13 mouse cellular contexts compared by ENCODE assay signal in the genomic region with DNA sequence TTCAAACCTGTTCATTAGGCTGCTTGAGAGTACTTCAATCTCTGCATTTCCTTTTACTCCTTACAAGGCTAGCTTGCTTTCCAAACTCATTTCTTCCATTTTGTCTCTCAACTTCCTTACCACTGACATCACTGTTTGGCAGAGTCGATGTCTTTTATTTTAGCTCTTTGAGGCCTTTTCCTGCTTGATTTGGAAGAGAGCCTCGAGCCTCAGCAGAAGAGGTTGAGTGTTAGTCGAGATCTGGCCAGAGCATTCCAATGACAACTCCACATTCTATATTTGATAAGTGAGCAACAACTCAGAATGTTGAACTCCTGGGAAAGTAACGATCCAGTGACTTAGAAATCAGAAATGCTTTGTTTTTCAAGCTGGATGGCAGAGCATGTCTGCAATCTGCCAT. TPM values are rescaled to one million over a fixed set of nuclear protein-coding genes. Genes with fewer than 3 reads are reported as not detected.
DNase-seq lines count a peak whose midpoint lies in the region; ATAC-seq and TF ChIP-seq lines count a peak whose summit lies in the region.
"Had no signal": no experiment of that assay in that cellular context is flagged by ENCODE, and none has a peak within 500 bp of the region (broad histone marks: within the 10 kb centered on the region; RNA-seq: fewer than 3 reads in every experiment).

No protein-coding gene starts in this region.

- no peaks in the 10 kb centered on the region for H3K36me3 ChIP-seq in lung, embryonic 14.5 days (ENCODE audit: insufficient read depth)
- H3K36me3 ChIP-seq in heart, embryonic 16.5 days (ENCODE audit: control insufficient read depth, insufficient read depth) = no peaks in the 10 kb centered on the region
- H3K36me3 ChIP-seq: embryonic facial prominence, embryonic 12.5 days; G1E; midbrain, embryonic 12.5 days had no signal

- ATAC-seq in lung, embryonic 14.5 days (ENCODE audit: insufficient read depth) = no peak
- ATAC-seq in heart, embryonic 16.5 days (replicated peaks; ENCODE audit: extremely low read depth, insufficient read depth, low FRiP score) = peak; percentile 74

- 16% methylated on average over 4 of the region's 4 CpGs for WGBS in lung, embryonic 14.5 days
- WGBS in lung, adult 2 months = 13% methylated on average over 4 of the region's 4 CpGs
- 12% methylated on average over 4 of the region's 4 CpGs for WGBS in heart, embryonic 16.5 days

- no peak for TF ChIP-seq CTCF in lung, embryonic 14.5 days (IDR thresholded peaks at IDR 0.05; ENCODE audit: low read depth)
- TF ChIP-seq CTCF in lung, adult 2 months (IDR thresholded peaks at IDR 0.05; ENCODE audit: insufficient read depth, low read length) = no peak

- DNase-seq in lung, embryonic 14.5 days = peak; percentile 67
- DNase-seq in lung, adult 2 months = no peak
- DNase-seq in fibroblast of lung, adult 2 months (ENCODE audit: low read depth) = peak; percentile 88
- DNase-seq in lung, postnatal 25 days (ENCODE audit: low spot score) = peak; percentile 53
- no peak for DNase-seq in right cerebral cortex, postnatal 10 days (ENCODE audit: low spot score in 2 of 2)
- no peak for DNase-seq in ovary, postnatal 14 days (ENCODE audit: low spot score)
- DNase-seq: adrenal gland, adult 2 months; thymus, postnatal 25 days had no signal

- no peaks in the 10 kb centered on the region for H3K9me3 ChIP-seq in lung, embryonic 14.5 days (ENCODE audit: low read depth, low read length)
- no peaks in the 10 kb centered on the region for H3K9me3 ChIP-seq in heart, embryonic 16.5 days (replicated peaks; ENCODE audit: control insufficient read depth, low read length)
- H3K9me3 ChIP-seq: embryonic facial prominence, embryonic 12.5 days; midbrain, embryonic 12.5 days had no signal

- peak overlapping the region; percentile 80 for H3K27ac ChIP-seq in lung, embryonic 14.5 days (ENCODE audit: low read depth)
- H3K27ac ChIP-seq in heart, embryonic 16.5 days (ENCODE audit: low read length) = peak overlapping the region; percentile 92
- H3K27ac ChIP-seq: embryonic facial prominence, embryonic 12.5 days; midbrain, embryonic 12.5 days had no signal

- H3K4me2 ChIP-seq in lung, embryonic 14.5 days = no peak overlapping the region
- H3K4me2 ChIP-seq in heart, embryonic 16.5 days (ENCODE audit: low read depth, low read length) = no peak overlapping the region
- H3K4me2 ChIP-seq: embryonic facial prominence, embryonic 12.5 days; liver, embryonic 11.5 days; midbrain, embryonic 12.5 days had no signal

- no peak for TF ChIP-seq POLR2A in lung, adult 2 months (IDR thresholded peaks at IDR 0.05; ENCODE audit: borderline replicate concordance, extremely low read depth, low read depth, low read length)

- no peaks in the 10 kb centered on the region for H3K27me3 ChIP-seq in lung, embryonic 14.5 days (ENCODE audit: insufficient read depth, low read length)
- no peaks in the 10 kb centered on the region for H3K27me3 ChIP-seq in heart, embryonic 16.5 days (ENCODE audit: control insufficient read depth, insufficient read depth, low read length)
- H3K27me3 ChIP-seq: embryonic facial prominence, embryonic 12.5 days; midbrain, embryonic 12.5 days had no signal

- no peak overlapping the region for H3K9ac ChIP-seq in lung, embryonic 14.5 days
- 0 out of 2 replicates have a peak overlapping the region, but pooled peaks have one; percentile 5 for H3K9ac ChIP-seq in heart, embryonic 16.5 days (ENCODE audit: low read length)
- H3K9ac ChIP-seq: embryonic facial prominence, embryonic 12.5 days; midbrain, embryonic 12.5 days had no signal

- no peaks in the 10 kb centered on the region for H3K4me1 ChIP-seq in lung, embryonic 14.5 days (ENCODE audit: insufficient read depth)
- peaks cover 2% of the 10 kb centered on the region; the same call in 1 of the 2 replicates for H3K4me1 ChIP-seq in lung, adult 2 months (ENCODE audit: control insufficient read depth, insufficient read depth, low read length)
- peaks cover 11% of the 10 kb centered on the region for H3K4me1 ChIP-seq in heart, embryonic 16.5 days (ENCODE audit: control insufficient read depth, insufficient read depth, low read length)

- no peak overlapping the region for H3K4me3 ChIP-seq in lung, embryonic 14.5 days (ENCODE audit: low read depth, low read length)
- H3K4me3 ChIP-seq in lung, adult 2 months (replicated peaks; ENCODE audit: extremely low read depth, low read depth, low read length) = no peak overlapping the region
- no peak overlapping the region for H3K4me3 ChIP-seq in heart, embryonic 16.5 days (ENCODE audit: low read length)
- H3K4me3 ChIP-seq: embryonic facial prominence, embryonic 12.5 days; midbrain, embryonic 12.5 days had no signal

RNA-seq across cellular contexts. Expression of a gene that starts 48.4 kb away (rescaled TPM):
- 83.2 and 83.3 TPM in 2 replicates for polyA plus RNA-seq in lung, embryonic 14.5 days (2014; fragmentation: Nextera tagmentation; extraction: Ambion mirVana)
- 92.7 and 94.3 TPM in 2 replicates for polyA plus RNA-seq in lung, adult 2 months (2012; rRNA removed)
- 32.7 and 34.6 TPM in 2 replicates for polyA plus RNA-seq in heart, embryonic 16.5 days (2015; fragmentation: Nextera tagmentation; extraction: Ambion mirVana)
- polyA plus RNA-seq: G1E had no signal

Comparison
In these comparisons a context has a peak if more than half of its experiments do, and no peak if none do; other contexts are left out.
1. DNase-seq: peak in lung, embryonic 14.5 days (single experiment), fibroblast of lung, adult 2 months (single experiment) and lung, postnatal 25 days (single experiment); none in lung, adult 2 months (single experiment), right cerebral cortex, postnatal 10 days (0 of 2) and ovary, postnatal 14 days (single experiment).